Mouse (Mus musculus) frontal cortex, postnatal 36 days (tissue): ENCODE data around the gene Lrrc52.

Experiments used
- DNase-seq, 2 experiments: peaks; one replicate each; pipeline ENCODE4 v3.0.0; 2022; ENCODE audit warnings: low spot score in 2 of 2

Gene Lrrc52

GRCm38 (mm10) chr1:167436186-167436975 is 30.2 kb downstream of the Lrrc52 start:
- no peak for DNase-seq

- DNase-seq, result no peak
These were observed 31.6 kb downstream of the Lrrc52 start for GRCm38 (mm10) chr1:167434931-167435330.

- DNase-seq, result no peak
These were observed 35.5 kb downstream of the Lrrc52 start for GRCm38 (mm10) chr1:167430976-167431676.

- no peak for DNase-seq
These were observed 39.9 kb downstream of the Lrrc52 start for GRCm38 (mm10) chr1:167426681-167427080.

- no peak for DNase-seq
These were observed 41.0 kb downstream of the Lrrc52 start for GRCm38 (mm10) chr1:167425572-167425971.

DNA sequence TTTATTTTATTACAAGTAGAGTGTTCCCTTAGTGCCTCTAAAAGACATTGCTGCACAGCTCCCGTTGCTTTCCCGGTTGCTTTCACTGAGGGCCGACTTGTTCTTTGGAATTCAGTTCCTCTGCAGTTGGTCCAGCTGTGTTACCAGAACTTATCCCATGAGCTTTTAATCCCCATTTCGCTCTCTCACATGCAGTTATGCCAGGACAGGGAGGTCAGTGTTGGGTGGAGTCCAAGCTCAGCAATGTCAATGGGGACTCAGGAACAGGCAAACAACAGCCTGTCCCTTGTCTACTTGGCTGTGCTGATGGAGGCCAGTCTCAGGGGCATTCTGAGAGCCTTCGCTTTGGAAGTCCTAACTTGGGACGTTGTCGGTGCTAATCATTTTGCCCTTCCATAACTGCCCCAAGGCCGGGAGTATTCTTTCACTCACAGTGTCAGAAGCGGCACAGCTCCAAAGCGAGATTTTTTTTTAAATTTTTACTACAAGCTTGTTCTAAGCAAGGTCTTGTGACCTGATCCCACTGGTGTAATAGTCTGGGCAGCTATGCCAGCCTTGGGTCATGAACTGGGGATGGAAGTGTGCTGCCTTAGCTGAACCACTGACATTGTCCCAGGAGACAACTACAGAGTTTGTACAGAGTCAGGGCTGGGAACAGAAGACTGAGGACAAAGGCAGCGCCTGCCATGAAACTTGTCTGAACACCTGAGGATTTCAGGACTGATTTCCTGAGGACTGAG is 43.9 kb downstream of the Lrrc52 start:
- no peak for DNase-seq

DNA sequence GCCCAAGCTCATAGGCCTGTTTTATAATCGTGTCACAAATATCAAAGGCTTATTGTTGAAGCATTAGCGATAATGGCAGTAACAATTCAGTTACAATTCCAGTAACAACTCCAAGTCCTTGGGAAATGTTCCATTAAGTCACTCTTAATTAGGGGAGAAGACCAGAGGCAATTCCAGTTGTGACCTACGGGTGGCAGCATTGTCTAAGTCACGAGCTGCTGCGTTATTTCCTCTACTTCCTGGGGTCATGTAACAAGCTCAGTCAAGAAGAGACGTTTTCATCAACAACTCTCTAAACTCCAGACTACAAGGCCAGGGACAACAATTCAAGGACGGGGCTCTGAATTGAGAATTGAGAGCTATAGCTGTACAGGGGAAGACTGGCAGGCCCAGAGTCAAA is 51.7 kb downstream of the Lrrc52 start:
- peak; percentile 77 to 82 for DNase-seq

GRCm38 (mm10) chr1:167411991-167412715 is 54.4 kb downstream of the Lrrc52 start:
- DNase-seq, result no peak

DNA sequence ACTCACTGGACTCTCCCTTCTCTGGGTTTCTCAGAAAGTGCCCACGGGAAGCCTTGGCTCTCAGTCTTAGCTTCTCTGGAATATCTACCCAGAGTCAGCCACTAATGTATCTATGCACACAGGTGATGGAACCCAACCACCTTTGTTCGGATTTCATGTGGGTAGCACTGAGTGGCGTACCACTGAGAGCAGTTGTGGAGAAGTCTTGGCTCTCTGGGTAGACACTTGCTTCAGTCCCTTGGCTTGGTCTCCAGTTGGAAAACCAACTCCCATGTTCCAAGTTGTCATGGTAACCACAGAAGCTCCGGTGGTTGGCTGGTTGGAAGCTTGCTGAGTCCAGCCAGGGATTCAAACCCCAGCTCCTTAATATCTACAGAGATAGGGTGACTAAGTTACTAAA is 57.0 kb downstream of the Lrrc52 start:
- no peak for DNase-seq

GRCm38 (mm10) chr1:167405237-167405636 is 61.3 kb downstream of the Lrrc52 start:
- DNase-seq, result no peak
